Comparison of ENCODE assay signal across 12 mouse cellular contexts in the genomic region with DNA sequence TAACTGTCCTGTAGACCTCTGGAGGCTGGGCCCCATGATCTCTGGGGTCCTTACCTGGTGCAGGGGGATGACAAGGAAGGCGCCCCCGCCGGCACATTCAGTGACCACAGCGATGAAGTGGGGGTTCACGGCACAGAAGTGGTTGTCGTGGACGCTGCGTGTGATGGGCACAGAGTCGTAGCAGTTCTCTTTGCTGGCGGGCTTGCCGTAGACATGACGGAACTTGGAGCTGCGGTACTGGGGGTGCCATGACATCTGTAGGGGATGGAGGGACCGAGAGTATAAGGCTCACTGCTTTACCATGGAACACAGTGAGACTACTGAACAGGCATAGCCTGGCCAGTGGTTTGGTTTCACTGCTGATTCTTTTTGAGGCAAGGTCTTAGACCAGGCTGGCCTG.
"Had no signal": no experiment of that assay in that cellular context is flagged by ENCODE, and none has a peak within 500 bp of the region (broad histone marks: within the 10 kb centered on the region; RNA-seq: fewer than 3 reads in every experiment).

No protein-coding gene starts in this region.

- H3K27me3 ChIP-seq: limb, embryonic 15.5 days; liver, embryonic 13.5 days; midbrain, embryonic 12.5 days; neural tube, embryonic 13.5 days had no signal

- ATAC-seq: midbrain, embryonic 16.5 days had no signal

- H3K4me3 ChIP-seq: limb, embryonic 15.5 days; liver, embryonic 13.5 days; midbrain, embryonic 12.5 days; neural tube, embryonic 13.5 days had no signal

- H3K36me3 ChIP-seq: limb, embryonic 15.5 days; liver, embryonic 13.5 days; midbrain, embryonic 12.5 days; neural tube, embryonic 13.5 days had no signal

- DNase-seq: kidney, adult 18-20 months; kidney, postnatal 14 days; liver, embryonic 13.5 days; lung, adult 18-20 months; retina, postnatal 1 day; right cerebral cortex, postnatal 4 days; spleen, adult 18-20 months; thymus, postnatal 36 days had no signal

- H3K4me1 ChIP-seq: midbrain, embryonic 12.5 days; neural tube, embryonic 13.5 days had no signal

- H3K9me3 ChIP-seq: limb, embryonic 15.5 days; liver, embryonic 13.5 days; midbrain, embryonic 12.5 days; neural tube, embryonic 13.5 days had no signal

- H3K27ac ChIP-seq: limb, embryonic 15.5 days; liver, embryonic 13.5 days; midbrain, embryonic 12.5 days; neural tube, embryonic 13.5 days had no signal
